Mouse (Mus musculus): ENCODE data around the gene Gm10228. TPM values are rescaled to one million over a fixed set of nuclear protein-coding genes. Genes with fewer than 3 reads are reported as not detected.
"Not testable (repeated sequence)": the region's sequence is repeated elsewhere in the genome, so short reads cannot be mapped to it uniquely, and the experiment has no call there.

Gm10228 gene
- total RNA-seq (2014; rRNA removed; ENCODE audit: low replicate concordance) (not detected in 2 replicates), polyA plus RNA-seq (2015; fragmentation: Nextera tagmentation; extraction: Ambion mirVana) (not detected in 2 replicates)

GRCm38 (mm10) chr16:89041372-89041771 is at the start of gene Gm10228:
TSS of gene Gm10228 (minus strand) at chr16:89041472.
- not testable (repeated sequence) for H3K9ac ChIP-seq (replicated peaks; ENCODE audit: low read depth, low read length); H3K4me3 ChIP-seq (ENCODE audit: low read depth, low read length); H3K36me3 ChIP-seq (replicated peaks; ENCODE audit: control insufficient read depth, insufficient read depth, low read length); H3K4me2 ChIP-seq (ENCODE audit: low read depth, low read length); H3K27ac ChIP-seq (ENCODE audit: low read depth); DNase-seq (ENCODE audit: low spot score); H3K27me3 ChIP-seq (ENCODE audit: control insufficient read depth, insufficient read depth, low read length); H3K9me3 ChIP-seq (replicated peaks; ENCODE audit: control insufficient read depth, low read length); ATAC-seq (ENCODE audit: insufficient read depth, low read depth); H3K4me1 ChIP-seq (ENCODE audit: control insufficient read depth, insufficient read depth)
- 73% methylated on average over 2 of the region's 4 CpGs for WGBS

GRCm38 (mm10) chr16:89071041-89071440 is 29.8 kb upstream of the Gm10228 start:
- not testable (repeated sequence) for H3K27me3 ChIP-seq (ENCODE audit: control insufficient read depth, insufficient read depth, low read length); H3K27ac ChIP-seq (ENCODE audit: low read depth); H3K4me1 ChIP-seq (ENCODE audit: control insufficient read depth, insufficient read depth); H3K9me3 ChIP-seq (replicated peaks; ENCODE audit: control insufficient read depth, low read length); H3K4me3 ChIP-seq (ENCODE audit: low read depth, low read length); H3K4me2 ChIP-seq (ENCODE audit: low read depth, low read length); ATAC-seq (ENCODE audit: insufficient read depth, low read depth); DNase-seq (ENCODE audit: low spot score); H3K9ac ChIP-seq (replicated peaks; ENCODE audit: low read depth, low read length); H3K36me3 ChIP-seq (replicated peaks; ENCODE audit: control insufficient read depth, insufficient read depth, low read length)
- WGBS, result 52% methylated on average over 2 of the region's 2 CpGs

GRCm38 (mm10) chr16:89063902-89064301 is 22.6 kb upstream of the Gm10228 start, which contains the start of gene 1110025L11Rik:
TSS of gene 1110025L11Rik (minus strand) at chr16:89064002.
- ATAC-seq (ENCODE audit: insufficient read depth, low read depth); H3K27ac ChIP-seq (ENCODE audit: low read depth); H3K4me1 ChIP-seq (ENCODE audit: control insufficient read depth, insufficient read depth); H3K36me3 ChIP-seq (replicated peaks; ENCODE audit: control insufficient read depth, insufficient read depth, low read length); H3K9ac ChIP-seq (replicated peaks; ENCODE audit: low read depth, low read length); H3K9me3 ChIP-seq (replicated peaks; ENCODE audit: control insufficient read depth, low read length); DNase-seq (ENCODE audit: low spot score); H3K27me3 ChIP-seq (ENCODE audit: control insufficient read depth, insufficient read depth, low read length); H3K4me2 ChIP-seq (ENCODE audit: low read depth, low read length); H3K4me3 ChIP-seq (ENCODE audit: low read depth, low read length): not testable (repeated sequence)
- no CpG with 5 or more reads among the region's 2 CpGs for WGBS

- Histone ChIP-seq H3K4me3 (ENCODE audit: low read depth, low read length) (no peak within 1 kb of the TSS), H3K9ac (replicated peaks; ENCODE audit: low read depth, low read length) (no peak within 1 kb of the TSS), H3K4me2 (ENCODE audit: low read depth, low read length) (no peak within 1 kb of the TSS), H3K27me3 (ENCODE audit: control insufficient read depth, insufficient read depth, low read length) (no peaks in the 10 kb centered on the region), H3K9me3 (replicated peaks; ENCODE audit: control insufficient read depth, low read length) (no peaks in the 10 kb centered on the region), H3K27ac (ENCODE audit: low read depth) (no peak within 1 kb of the TSS), H3K4me1 (ENCODE audit: control insufficient read depth, insufficient read depth) (no peaks in the 10 kb centered on the region), H3K36me3 (replicated peaks; ENCODE audit: control insufficient read depth, insufficient read depth, low read length) (no peaks in the 10 kb centered on the region)
- ATAC-seq (ENCODE audit: insufficient read depth, low read depth) (no peak), DNase-seq (ENCODE audit: low spot score) (no peak)
- TF ChIP-seq CTCF (IDR thresholded peaks at IDR 0.05; ENCODE audit: low read depth) (no peak), EP300 (IDR thresholded peaks at IDR 0.05; ENCODE audit: low read depth) (no peak)
- 65% methylated on average over 3 of the region's 3 CpGs for WGBS
Observed at GRCm38 (mm10) chr16:89047783-89048182, 6.5 kb upstream of the Gm10228 start, which contains the start of gene Krtap6-5. TSS of gene Krtap6-5 (minus strand) at chr16:89047883.

- not testable (repeated sequence) for H3K9ac ChIP-seq (replicated peaks; ENCODE audit: low read depth, low read length); H3K27me3 ChIP-seq (ENCODE audit: control insufficient read depth, insufficient read depth, low read length)
Observed at GRCm38 (mm10) chr16:89031399-89031798, 9.9 kb downstream of the Gm10228 start, which contains the start of gene Krtap6-1. TSS of gene Krtap6-1 (plus strand) at chr16:89031699.

GRCm38 (mm10) chr16:89014984-89015383 is 26.3 kb downstream of the Gm10228 start, which contains the start of gene Gm10229:
TSS of gene Gm10229 (plus strand) at chr16:89015284.
- not testable (repeated sequence) for H3K27ac ChIP-seq (ENCODE audit: low read depth); H3K9me3 ChIP-seq (replicated peaks; ENCODE audit: control insufficient read depth, low read length); ATAC-seq (ENCODE audit: insufficient read depth, low read depth); H3K9ac ChIP-seq (replicated peaks; ENCODE audit: low read depth, low read length); H3K4me2 ChIP-seq (ENCODE audit: low read depth, low read length); H3K4me3 ChIP-seq (ENCODE audit: low read depth, low read length); H3K4me1 ChIP-seq (ENCODE audit: control insufficient read depth, insufficient read depth); H3K36me3 ChIP-seq (replicated peaks; ENCODE audit: control insufficient read depth, insufficient read depth, low read length); H3K27me3 ChIP-seq (ENCODE audit: control insufficient read depth, insufficient read depth, low read length); DNase-seq (ENCODE audit: low spot score)
- WGBS, result 63% methylated on average over 1 of the region's 3 CpGs

More at GRCm38 (mm10) chr16:89031399-89031798, 9.9 kb downstream of the Gm10228 start, which contains the start of gene Krtap6-1:
- not testable (repeated sequence) for H3K9me3 ChIP-seq (replicated peaks; ENCODE audit: control insufficient read depth, low read length); H3K36me3 ChIP-seq (replicated peaks; ENCODE audit: control insufficient read depth, insufficient read depth, low read length); H3K27ac ChIP-seq (ENCODE audit: low read depth); H3K4me2 ChIP-seq (ENCODE audit: low read depth, low read length); DNase-seq (ENCODE audit: low spot score); H3K4me3 ChIP-seq (ENCODE audit: low read depth, low read length); H3K4me1 ChIP-seq (ENCODE audit: control insufficient read depth, insufficient read depth); ATAC-seq (ENCODE audit: insufficient read depth, low read depth)
- 81% methylated on average over 3 of the region's 3 CpGs for WGBS
